Mouse (Mus musculus) hindlimb bud, embryonic 11.5 days (tissue): ENCODE measurements around the gene Olfr1446.

Experiments
- DNase-seq: peaks from one replicate; pipeline ENCODE4 v3.0.0-alpha.2; 2012; ENCODE audit warnings: low read depth, low spot score; ENCODE audit errors: extremely low spot score

Olfr1446 gene

GRCm38 (mm10) chr19:12893424-12893823 lies at the start of gene Olfr1446:
Gene Olfr1446, minus strand, starts transcription at chr19:12893524.
- DNase-seq, result no peak

GRCm38 (mm10) chr19:12930540-12930939 lies 37.2 kb upstream of the Olfr1446 start, which contains the start of gene Olfr1449:
Gene Olfr1449, plus strand, starts transcription at chr19:12930840.
- DNase-seq, result no peak

GRCm38 (mm10) chr19:12924319-12924718 lies 31.0 kb upstream of the Olfr1446 start, which contains the start of gene Olfr1448:
Gene Olfr1448, minus strand, starts transcription at chr19:12924419.
- no peak for DNase-seq

- no peak for DNase-seq
These were observed 10.3 kb upstream of the Olfr1446 start, which contains the start of gene Olfr1447 for GRCm38 (mm10) chr19:12903643-12904042. Gene Olfr1447, minus strand, starts transcription at chr19:12903743.

GRCm38 (mm10) chr19:12883555-12883954 lies 9.8 kb downstream of the Olfr1446 start, which contains the start of gene Olfr1445:
Gene Olfr1445, plus strand, starts transcription at chr19:12883855.
- DNase-seq, result no peak

GRCm38 (mm10) chr19:12856983-12857382 lies 36.3 kb downstream of the Olfr1446 start, which contains the start of gene Olfr1444:
Gene Olfr1444, plus strand, starts transcription at chr19:12857283.
- no peak for DNase-seq

GRCm38 (mm10) chr19:12846382-12846781 lies 46.9 kb downstream of the Olfr1446 start, which contains the start of gene Gm5244:
Gene Gm5244, plus strand, starts transcription at chr19:12846682.
- no peak for DNase-seq

GRCm38 (mm10) chr19:12838507-12838906 lies 54.8 kb downstream of the Olfr1446 start:
- DNase-seq, result no peak
